In the genomic region with DNA sequence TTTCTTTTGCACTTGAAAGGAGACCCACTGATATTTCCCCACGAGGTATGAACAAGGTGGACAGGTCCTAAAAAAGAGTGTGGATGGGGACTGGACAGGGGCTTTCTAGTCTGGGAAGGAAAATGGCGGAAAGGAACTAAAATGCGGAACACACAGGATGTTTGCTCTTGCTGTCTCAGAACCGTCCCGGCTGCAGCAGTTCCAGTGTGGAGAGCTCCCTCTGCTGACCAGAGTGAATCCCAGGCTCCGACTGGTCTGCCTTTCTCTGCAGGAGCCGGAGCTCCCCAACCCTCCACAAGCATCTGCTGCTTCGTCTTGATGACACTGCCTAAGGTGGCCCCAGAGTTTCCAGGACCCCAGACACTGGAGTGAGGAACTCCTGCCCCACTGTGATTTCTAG, we compare ENCODE assay signal across 8 mouse cellular contexts. TPM values are rescaled to one million over a fixed set of nuclear protein-coding genes. Genes with fewer than 3 reads are reported as not detected.
DNase-seq lines count a peak whose midpoint lies in the region; ATAC-seq lines count a peak whose summit lies in the region.

No protein-coding gene starts in this region.

- peak overlapping the region; percentile 92 for H3K27ac ChIP-seq in embryonic facial prominence, embryonic 15.5 days (replicated peaks)
- H3K27ac ChIP-seq in heart, embryonic 10.5 days, result peak overlapping the region; percentile 77
- H3K27ac ChIP-seq in kidney, embryonic 16.5 days (ENCODE audit: low read length), result peak overlapping the region; percentile 82

- peaks cover 28% of the 10 kb centered on the region for H3K4me1 ChIP-seq in embryonic facial prominence, embryonic 15.5 days
- peaks cover 30% of the 10 kb centered on the region for H3K4me1 ChIP-seq in heart, embryonic 10.5 days
- peaks cover 25% of the 10 kb centered on the region for H3K4me1 ChIP-seq in kidney, embryonic 16.5 days (ENCODE audit: insufficient read depth, low read length)

- peak; percentile 34; the same call in 1 of the 2 replicates for ATAC-seq in embryonic facial prominence, embryonic 15.5 days (ENCODE audit: insufficient number of reproducible peaks, low FRiP score, low TSS enrichment, low read depth)
- peak; percentile 32 for ATAC-seq in kidney, embryonic 16.5 days (ENCODE audit: low FRiP score, low TSS enrichment)

- no peaks in the 10 kb centered on the region for H3K27me3 ChIP-seq in embryonic facial prominence, embryonic 15.5 days
- H3K27me3 ChIP-seq in heart, embryonic 10.5 days (ENCODE audit: insufficient read depth, poor library complexity, severe bottlenecking), result no peaks in the 10 kb centered on the region
- H3K27me3 ChIP-seq in kidney, embryonic 16.5 days (ENCODE audit: insufficient read depth, low read length), result no peaks in the 10 kb centered on the region

- DNase-seq in 416B (ENCODE audit: low read depth) (peak; percentile 87), liver (peak; percentile 88)
- peak; percentile 52 to 72 for DNase-seq in adrenal gland, postnatal 4 days (ENCODE audit: low spot score in 2 of 2)
- peak; percentile 94 for DNase-seq in heart, embryonic 10.5 days (ENCODE audit: low spot score)
- peak; percentile 81 to 84 for DNase-seq in monocyte, adult 2 months (ENCODE audit: low read depth in 1 of 2, low spot score in 2 of 2)
- peak; percentile 86 to 90 for DNase-seq in spleen, postnatal 4 days (ENCODE audit: low spot score in 2 of 2)

- H3K9me3 ChIP-seq in embryonic facial prominence, embryonic 15.5 days (replicated peaks), result no peaks in the 10 kb centered on the region
- H3K9me3 ChIP-seq in heart, embryonic 10.5 days, result no peaks in the 10 kb centered on the region
- no peaks in the 10 kb centered on the region for H3K9me3 ChIP-seq in kidney, embryonic 16.5 days (ENCODE audit: low read length)

- H3K4me2 ChIP-seq in embryonic facial prominence, embryonic 15.5 days (replicated peaks), result peak overlapping the region; percentile 55
- peak overlapping the region; percentile 50; the same call in 1 of the 2 replicates for H3K4me2 ChIP-seq in kidney, embryonic 16.5 days (replicated peaks; ENCODE audit: low read depth, low read length)

- no peak overlapping the region for H3K9ac ChIP-seq in embryonic facial prominence, embryonic 15.5 days
- 0 out of 2 replicates have a peak overlapping the region, but pooled peaks have one; percentile 42 for H3K9ac ChIP-seq in kidney, embryonic 16.5 days (replicated peaks; ENCODE audit: low read length)

- WGBS in embryonic facial prominence, embryonic 15.5 days, result 4% methylated on average over 8 of the region's 8 CpGs
- 9% methylated on average over 8 of the region's 8 CpGs for WGBS in heart, embryonic 10.5 days
- 6% methylated on average over 8 of the region's 8 CpGs for WGBS in kidney, embryonic 16.5 days

- peaks cover 45% of the 10 kb centered on the region for H3K36me3 ChIP-seq in embryonic facial prominence, embryonic 15.5 days
- peaks cover 54% of the 10 kb centered on the region for H3K36me3 ChIP-seq in heart, embryonic 10.5 days
- peaks cover 36% of the 10 kb centered on the region for H3K36me3 ChIP-seq in kidney, embryonic 16.5 days (ENCODE audit: insufficient read depth, low read length)

- H3K4me3 ChIP-seq in embryonic facial prominence, embryonic 15.5 days (replicated peaks), result peak overlapping the region; percentile 10; the same call in 1 of the 2 replicates
- peak overlapping the region; percentile 77 for H3K4me3 ChIP-seq in heart, embryonic 10.5 days
- peak overlapping the region; percentile 6; the same call in 1 of the 2 replicates for H3K4me3 ChIP-seq in kidney, embryonic 16.5 days (ENCODE audit: low read length)

RNA-seq across cellular contexts. Expression of a gene that starts 9.6 kb away (rescaled TPM):
- 10 to 100 TPM; 41.5 to 41.7 TPM for total RNA-seq in adrenal gland, postnatal 4 days (2021)
- 122 and 123 TPM in 2 replicates for polyA plus RNA-seq in embryonic facial prominence, embryonic 15.5 days (2015; fragmentation: Nextera tagmentation; extraction: Ambion mirVana)
- polyA plus RNA-seq in heart, embryonic 10.5 days (2016; fragmentation: Nextera tagmentation; extraction: Ambion mirVana), result 110 and 147 TPM in 2 replicates
- polyA plus RNA-seq in kidney, embryonic 16.5 days (2015; fragmentation: Nextera tagmentation; extraction: Ambion mirVana), result 176 and 177 TPM in 2 replicates

RNA-seq across cellular contexts. Expression of a gene that starts 20.1 kb away (rescaled TPM):
- total RNA-seq in adrenal gland, postnatal 4 days (2021), result 10 to 100 TPM; 50.2 to 51.3 TPM
- polyA plus RNA-seq in embryonic facial prominence, embryonic 15.5 days (2015; fragmentation: Nextera tagmentation; extraction: Ambion mirVana), result 43.7 and 53.5 TPM in 2 replicates
- 69.0 and 76.7 TPM in 2 replicates for polyA plus RNA-seq in heart, embryonic 10.5 days (2016; fragmentation: Nextera tagmentation; extraction: Ambion mirVana)
- polyA plus RNA-seq in kidney, embryonic 16.5 days (2015; fragmentation: Nextera tagmentation; extraction: Ambion mirVana), result 64.1 and 68.0 TPM in 2 replicates

RNA-seq across cellular contexts. Expression of a gene that starts 23.7 kb away (rescaled TPM):
- total RNA-seq in adrenal gland, postnatal 4 days (2021), result 10 to 100 TPM; 24.3 to 26.0 TPM
- polyA plus RNA-seq in embryonic facial prominence, embryonic 15.5 days (2015; fragmentation: Nextera tagmentation; extraction: Ambion mirVana), result 14.9 and 15.7 TPM in 2 replicates
- 8.2 and 9.0 TPM in 2 replicates for polyA plus RNA-seq in heart, embryonic 10.5 days (2016; fragmentation: Nextera tagmentation; extraction: Ambion mirVana)
- polyA plus RNA-seq in kidney, embryonic 16.5 days (2015; fragmentation: Nextera tagmentation; extraction: Ambion mirVana), result 8.0 and 9.1 TPM in 2 replicates

RNA-seq across cellular contexts. Expression of a gene that starts 27.6 kb away (rescaled TPM):
- total RNA-seq in adrenal gland, postnatal 4 days (2021), result 10 to 100 TPM; 37.5 to 42.3 TPM
- polyA plus RNA-seq in embryonic facial prominence, embryonic 15.5 days (2015; fragmentation: Nextera tagmentation; extraction: Ambion mirVana), result 26.1 and 27.5 TPM in 2 replicates
- polyA plus RNA-seq in heart, embryonic 10.5 days (2016; fragmentation: Nextera tagmentation; extraction: Ambion mirVana), result 30.9 and 35.6 TPM in 2 replicates
- polyA plus RNA-seq in kidney, embryonic 16.5 days (2015; fragmentation: Nextera tagmentation; extraction: Ambion mirVana), result 33.9 and 41.9 TPM in 2 replicates

RNA-seq across cellular contexts. Expression of a gene that starts 34.8 kb away (rescaled TPM):
- total RNA-seq in adrenal gland, postnatal 4 days (2021), result 10 to 100 TPM; 20.6 TPM
- polyA plus RNA-seq in embryonic facial prominence, embryonic 15.5 days (2015; fragmentation: Nextera tagmentation; extraction: Ambion mirVana), result 102 and 137 TPM in 2 replicates
- polyA plus RNA-seq in heart, embryonic 10.5 days (2016; fragmentation: Nextera tagmentation; extraction: Ambion mirVana), result 29.1 and 30.4 TPM in 2 replicates
- polyA plus RNA-seq in kidney, embryonic 16.5 days (2015; fragmentation: Nextera tagmentation; extraction: Ambion mirVana), result 61.0 and 68.1 TPM in 2 replicates

Comparison
In these comparisons a context has a peak if more than half of its experiments do, and no peak if none do; other contexts are left out.
1. Peak in every context shown above with its lines: DNase-seq, ATAC-seq, H3K4me3 ChIP-seq and H3K27ac ChIP-seq.
2. H3K4me3 ChIP-seq: peak in every context shown above with its lines; median percentile 77 in heart, embryonic 10.5 days; 10 in embryonic facial prominence, embryonic 15.5 days; 6 in kidney, embryonic 16.5 days.